Mouse (Mus musculus): Measurements from ENCODE around the gene Npcd.

DNA sequence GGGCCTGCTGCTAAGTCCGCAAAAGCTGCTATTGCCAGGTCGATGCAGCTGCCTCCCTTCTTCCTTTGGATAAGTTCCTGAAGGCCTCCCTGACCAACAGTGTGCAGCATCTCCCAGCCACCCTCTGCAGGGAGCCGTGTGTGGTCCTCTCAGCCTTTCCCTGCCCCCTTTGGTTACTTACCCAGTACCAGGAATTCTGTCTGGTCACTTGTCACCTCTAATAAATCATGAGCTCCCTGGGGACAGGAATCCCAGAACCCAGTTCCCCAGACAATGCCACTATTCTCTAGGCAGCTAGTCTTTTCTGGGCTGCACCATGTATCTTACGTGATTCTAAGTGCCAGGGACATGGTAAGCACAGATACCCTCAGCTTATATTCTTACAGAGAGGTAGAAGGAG lies 11.9 kb upstream of the Npcd start:
- TF ChIP-seq POLR2A (IDR thresholded peaks at IDR 0.05; ENCODE audit: low read depth, low read length) (no peak), CTCF (IDR thresholded peaks at IDR 0.05; ENCODE audit: borderline replicate concordance, insufficient read depth, low read length) (no peak)

Data from embryonic fibroblast, embryonic 13.5 days (primary cell).